Mouse (Mus musculus) spleen, adult 2 months (tissue): ENCODE data around the gene Pcsk7.

Experiments
- CTCF ChIP-seq: fragments of 200-500 bp; IDR thresholded peaks from 2 replicates; pipeline ENCODE4 v1.5.1; 2011; ENCODE audit warnings: mild to moderate bottlenecking, inconsistent platforms; ENCODE audit not compliant: insufficient read depth, insufficient read length, insufficient replicate concordance; ENCODE audit errors: extremely low read depth
- POLR2A ChIP-seq: fragments of 200-500 bp; IDR thresholded peaks from 2 replicates; pipeline ENCODE4 v1.6.1; 2011; ENCODE audit warnings: low read depth, low read length, inconsistent platforms

DNA sequence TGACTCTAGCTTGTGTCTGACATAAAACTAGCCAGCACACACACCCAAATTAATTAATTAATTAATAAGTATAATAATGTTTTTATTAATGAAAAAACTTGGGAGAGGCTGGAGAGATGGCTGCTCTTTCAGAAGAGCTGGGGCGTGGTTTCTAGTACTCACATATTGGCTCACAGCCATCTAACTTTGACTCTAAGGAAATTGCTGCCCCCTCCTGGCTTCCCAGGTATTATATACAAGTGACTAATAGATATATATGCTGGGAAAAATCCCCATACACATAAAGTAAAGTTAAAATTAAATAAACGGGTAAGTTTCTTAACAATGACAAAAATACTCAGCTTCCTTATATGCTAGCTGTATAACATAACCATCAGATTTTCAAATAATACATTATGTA lies 28.4 kb upstream of the Pcsk7 start:
- no peak for TF ChIP-seq POLR2A
- TF ChIP-seq CTCF, result no peak
